Mouse (Mus musculus) CH12.LX (cell line): ENCODE measurements around the gene Ogdh. TPM values are rescaled to one million over a fixed set of nuclear protein-coding genes. Genes with fewer than 3 reads are reported as not detected.

ENCODE experiments used
- DNase-seq: peaks from one replicate; pipeline ENCODE4 v3.0.0-alpha.2; 2013; ENCODE audit errors: extremely low read depth
- H3K27ac ChIP-seq: 2 replicates; pipeline ENCODE4 v1.5.1; 2012; ENCODE audit warnings: low read depth, mild to moderate bottlenecking, control low read depth, moderate library complexity; ENCODE audit not compliant: insufficient read depth
- H3K27me3 ChIP-seq: replicated peaks from 2 replicates; pipeline ENCODE3; 2012; ENCODE audit warnings: inconsistent platforms
- H3K36me3 ChIP-seq, 2 experiments: replicated peaks in 1 of 2; 2 replicates each; pipeline versions ENCODE3 to v1.6.1; 2012; ENCODE audit warnings: inconsistent platforms in 1 of 2, low read length in 1 of 2, mild to moderate bottlenecking in 1 of 2, mixed read lengths in 1 of 2, moderate library complexity in 1 of 2; ENCODE audit not compliant: control insufficient read depth in 1 of 2, insufficient read depth in 1 of 2
- H3K4me1 ChIP-seq, 2 experiments: 2 replicates each; pipeline ENCODE4 v1.6.1; 2012; ENCODE audit warnings: inconsistent platforms in 1 of 2, moderate library complexity in 1 of 2; ENCODE audit not compliant: insufficient read depth in 2 of 2, control insufficient read depth in 1 of 2
- H3K4me2 ChIP-seq: 2 replicates; pipeline ENCODE4 v1.6.1; 2012; ENCODE audit warnings: low read depth, mild to moderate bottlenecking, control low read depth; ENCODE audit not compliant: poor library complexity, insufficient read depth, severe bottlenecking
- H3K4me3 ChIP-seq, 3 experiments: fragments of 150-350 bp in 1 of 3; sonication (generic) in 1 of 3; replicated peaks in 1 of 3; 2 replicates each; pipeline versions ENCODE3 to v1.5.1; 2011 to 2012; ENCODE audit warnings: low read depth in 2 of 3, low read length in 2 of 3, mild to moderate bottlenecking in 2 of 3, moderate library complexity in 2 of 3, control low read depth in 1 of 3, improper control_type of control experiment in 1 of 3, inconsistent platforms in 1 of 3, mixed read lengths in 1 of 3; ENCODE audit not compliant: poor library complexity in 1 of 3
- H3K79me2 ChIP-seq: replicated peaks from 2 replicates; pipeline ENCODE4 v1.6.1; 2012; ENCODE audit warnings: mild to moderate bottlenecking, moderate library complexity; ENCODE audit not compliant: control insufficient read depth, poor library complexity, insufficient read depth, severe bottlenecking; ENCODE audit errors: extremely low read depth
- H3K9ac ChIP-seq: 2 replicates; pipeline ENCODE4 v1.6.1; 2012; ENCODE audit warnings: low read depth, mild to moderate bottlenecking, control low read depth, moderate library complexity; ENCODE audit not compliant: insufficient read depth
- H3K9me3 ChIP-seq: replicated peaks from 2 replicates; pipeline ENCODE3; 2012; ENCODE audit warnings: low read length, inconsistent platforms, mixed read lengths
- BHLHE40 ChIP-seq: IDR thresholded peaks from 2 replicates; pipeline ENCODE4 v1.6.1; 2011; ENCODE audit warnings: mild to moderate bottlenecking, low read depth, low read length, improper control_type of control experiment
- CHD1 ChIP-seq: IDR thresholded peaks from 2 replicates; pipeline ENCODE4 v1.6.1; 2012; ENCODE audit warnings: low read depth, low read length, improper control_type of control experiment, inconsistent platforms
- CHD2 ChIP-seq: IDR thresholded peaks from 2 replicates; pipeline ENCODE4 v1.6.1; 2011; ENCODE audit warnings: low read length, improper control_type of control experiment
- E2F4 ChIP-seq: IDR thresholded peaks from 2 replicates; pipeline ENCODE4 v1.6.1; 2011; ENCODE audit warnings: low read depth, low read length, improper control_type of control experiment; ENCODE audit not compliant: insufficient replicate concordance
- ELF1 ChIP-seq: IDR thresholded peaks from 2 replicates; pipeline ENCODE4 v1.6.1; 2014; ENCODE audit warnings: low read depth, mild to moderate bottlenecking, inconsistent platforms, low read length, improper control_type of control experiment
- GABPA ChIP-seq: IDR thresholded peaks from 2 replicates; pipeline ENCODE4 v1.6.1; 2012; ENCODE audit warnings: low read depth, low read length, improper control_type of control experiment, inconsistent platforms; ENCODE audit not compliant: insufficient replicate concordance
- IRF4 ChIP-seq: IDR thresholded peaks from 2 replicates; pipeline ENCODE4 v1.6.1; 2014; ENCODE audit warnings: low read depth, mild to moderate bottlenecking, inconsistent platforms, low read length, improper control_type of control experiment
- JUN ChIP-seq: IDR thresholded peaks from 2 replicates; pipeline ENCODE4 v1.6.1; 2011; ENCODE audit warnings: low read depth, mild to moderate bottlenecking, low read length, improper control_type of control experiment, moderate library complexity; ENCODE audit not compliant: insufficient read depth
- JUND ChIP-seq: conservative IDR thresholded peaks from 2 replicates; pipeline ENCODE4 v1.6.1; 2011; ENCODE audit warnings: low read depth, low read length, improper control_type of control experiment
- KAT2A ChIP-seq: IDR thresholded peaks from 2 replicates; pipeline ENCODE4 v1.6.1; 2012; ENCODE audit warnings: low read length, improper control_type of control experiment, inconsistent platforms; ENCODE audit not compliant: insufficient replicate concordance
- MAFK ChIP-seq: IDR thresholded peaks from 2 replicates; pipeline ENCODE4 v1.6.1; 2011; ENCODE audit warnings: low read length, improper control_type of control experiment; ENCODE audit not compliant: insufficient replicate concordance
- MAX ChIP-seq: IDR thresholded peaks from 2 replicates; pipeline ENCODE4 v1.6.1; 2011; ENCODE audit warnings: low read length, improper control_type of control experiment
- NELFE ChIP-seq: IDR thresholded peaks from 2 replicates; pipeline ENCODE4 v1.6.1; 2011; ENCODE audit warnings: low read depth, low read length, improper control_type of control experiment
- NRF1 ChIP-seq: IDR thresholded peaks from 2 replicates; pipeline ENCODE4 v1.6.1; 2014; ENCODE audit warnings: low read depth, mild to moderate bottlenecking, inconsistent platforms, low read length, improper control_type of control experiment, moderate library complexity
- PAX5 ChIP-seq: IDR thresholded peaks from 2 replicates; pipeline ENCODE4 v1.6.1; 2012; ENCODE audit warnings: low read length, inconsistent platforms, mixed read lengths
- POLR2A ChIP-seq: IDR thresholded peaks from 2 replicates; pipeline ENCODE4 v1.6.1; 2011; ENCODE audit warnings: low read depth, mild to moderate bottlenecking, improper control_type of control experiment, low read length
- POLR2AphosphoS2 ChIP-seq: IDR thresholded peaks from 2 replicates; pipeline ENCODE4 v1.6.1; 2011; ENCODE audit warnings: low read depth, low read length, improper control_type of control experiment
- RAD21 ChIP-seq: IDR thresholded peaks from 2 replicates; pipeline ENCODE4 v1.6.1; 2011; ENCODE audit warnings: low read depth, mild to moderate bottlenecking, low read length, improper control_type of control experiment, moderate library complexity
- RCOR1 ChIP-seq: conservative IDR thresholded peaks from 2 replicates; pipeline ENCODE4 v1.6.1; 2012; ENCODE audit warnings: low read depth, mild to moderate bottlenecking, inconsistent platforms, low read length, improper control_type of control experiment
- TBP ChIP-seq: conservative IDR thresholded peaks from 2 replicates; pipeline ENCODE4 v1.6.1; 2011; ENCODE audit warnings: low read depth, low read length, improper control_type of control experiment
- UBTF ChIP-seq: IDR thresholded peaks from 2 replicates; pipeline ENCODE4 v1.6.1; 2012; ENCODE audit warnings: low read depth, mild to moderate bottlenecking, inconsistent platforms, low read length, improper control_type of control experiment, moderate library complexity
- USF1 ChIP-seq: IDR thresholded peaks from 2 replicates; pipeline ENCODE4 v1.6.1; 2014; ENCODE audit warnings: low read depth, mild to moderate bottlenecking, inconsistent platforms, low read length, improper control_type of control experiment
- USF2 ChIP-seq: conservative IDR thresholded peaks from 2 replicates; pipeline ENCODE4 v1.6.1; 2011; ENCODE audit warnings: low read depth, low read length, improper control_type of control experiment
- ZMIZ1 ChIP-seq: IDR thresholded peaks from 2 replicates; pipeline ENCODE4 v1.6.1; 2012; ENCODE audit warnings: low read depth, mild to moderate bottlenecking, inconsistent platforms, low read length, improper control_type of control experiment
- ZNF384 ChIP-seq: IDR thresholded peaks from 2 replicates; pipeline ENCODE4 v1.6.1; 2012; ENCODE audit warnings: low read depth, low read length, improper control_type of control experiment, inconsistent platforms
- dilution Hi-C: fragments of 300-500 bp; cut with MboI; formaldehyde crosslinking; loops from 2 replicates; pipeline ENCODE4 v1.14.3; 2020; ENCODE audit warnings: low sequenced_read_pairs; ENCODE audit not compliant: extremely low pct_unique_long_range_greater_than_20kb, extremely low pct_ligation_motif_present
- in situ Hi-C: fragments of 300-500 bp; cut with MboI; formaldehyde crosslinking; loops from 3 replicates; pipeline ENCODE4 v1.14.3; 2019; ENCODE audit warnings: low sequenced_read_pairs, low pct_ligation_motif_present, low pct_unique_long_range_greater_than_20kb, mixed read lengths
- polyA plus RNA-seq: library from polyadenylated mRNA; unstranded; fragments of >175 nt; gene quantifications from 2 replicates; pipeline ENCODE4 v1.2.1, GENCODE M21; 2012; ENCODE audit warnings: low read depth; ENCODE audit not compliant: insufficient read length
- total RNA-seq, 2 experiments: library from RNA; depleted of rRNA; stranded (reverse); fragments of 300-350 nt in 1 of 2; fragments of >200 nt in 1 of 2; gene quantifications; 2 replicates each; pipeline ENCODE4 v1.2.3; 2012 to 2014

The Ogdh gene
- total and polyA plus RNA-seq, 3 experiments: 47.1 to 173 (median 120) TPM

DNA sequence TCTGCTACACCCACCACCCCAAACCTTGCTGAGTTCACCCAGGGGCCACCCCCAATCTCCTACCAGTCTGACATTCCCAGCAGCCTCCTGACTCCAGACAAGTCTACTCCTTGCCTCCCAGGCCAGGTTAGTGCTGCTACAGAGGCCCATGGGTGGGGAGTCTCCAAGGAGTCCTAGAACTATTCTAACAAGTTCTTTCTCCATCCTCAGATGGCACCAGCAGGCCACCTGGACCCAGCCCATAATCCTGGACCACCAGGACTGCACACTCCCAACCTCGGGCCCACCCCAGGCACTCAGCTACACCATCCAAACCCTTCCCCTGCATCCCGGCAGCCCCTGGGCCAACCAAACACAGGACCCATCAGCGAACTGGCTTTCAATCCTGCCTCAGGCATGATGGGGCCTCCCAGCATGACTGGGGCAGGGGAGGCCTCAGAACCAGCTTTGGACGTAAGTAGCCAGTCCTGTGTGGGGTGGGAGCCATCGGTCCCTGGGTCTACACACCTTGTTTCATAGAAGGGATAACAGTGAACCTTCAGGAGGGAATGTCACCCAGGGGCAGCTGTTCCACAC lies 112.5 kb downstream of the Ogdh start:
- TF ChIP-seq NRF1: no peak
- TF ChIP-seq KAT2A: no peak
- no peak for TF ChIP-seq MAFK
- TF ChIP-seq UBTF: no peak
- TF ChIP-seq E2F4: no peak
- TF ChIP-seq USF2: no peak
- no peak for TF ChIP-seq BHLHE40
- no peak for TF ChIP-seq USF1
- no peak for TF ChIP-seq IRF4
- TF ChIP-seq CHD2: no peak
- TF ChIP-seq RAD21: no peak
- no peak for TF ChIP-seq POLR2AphosphoS2
- TF ChIP-seq GABPA: no peak
- no peak for TF ChIP-seq CHD1
- no peak for TF ChIP-seq ZNF384
- no peak for TF ChIP-seq TBP
- no peak for TF ChIP-seq JUN
- dilution Hi-C loops (no loop called here), in situ Hi-C loops (no loop called here)
- Histone ChIP-seq H3K9me3 (no peaks in the 10 kb centered on the region), H3K27me3 (no peaks in the 10 kb centered on the region), H3K9ac (no peak overlapping the region), H3K79me2 (no peaks in the 10 kb centered on the region), H3K4me2 (no peak overlapping the region), H3K27ac (no peak overlapping the region), H3K36me3 (peaks cover 74 to 87% of the 10 kb centered on the region in 2 experiments), H3K4me1 (peaks cover 0 to 10% of the 10 kb centered on the region in 2 experiments; a peak in 1 of 4 replicates), H3K4me3 (no peak overlapping the region)
- DNase-seq: no peak

DNA sequence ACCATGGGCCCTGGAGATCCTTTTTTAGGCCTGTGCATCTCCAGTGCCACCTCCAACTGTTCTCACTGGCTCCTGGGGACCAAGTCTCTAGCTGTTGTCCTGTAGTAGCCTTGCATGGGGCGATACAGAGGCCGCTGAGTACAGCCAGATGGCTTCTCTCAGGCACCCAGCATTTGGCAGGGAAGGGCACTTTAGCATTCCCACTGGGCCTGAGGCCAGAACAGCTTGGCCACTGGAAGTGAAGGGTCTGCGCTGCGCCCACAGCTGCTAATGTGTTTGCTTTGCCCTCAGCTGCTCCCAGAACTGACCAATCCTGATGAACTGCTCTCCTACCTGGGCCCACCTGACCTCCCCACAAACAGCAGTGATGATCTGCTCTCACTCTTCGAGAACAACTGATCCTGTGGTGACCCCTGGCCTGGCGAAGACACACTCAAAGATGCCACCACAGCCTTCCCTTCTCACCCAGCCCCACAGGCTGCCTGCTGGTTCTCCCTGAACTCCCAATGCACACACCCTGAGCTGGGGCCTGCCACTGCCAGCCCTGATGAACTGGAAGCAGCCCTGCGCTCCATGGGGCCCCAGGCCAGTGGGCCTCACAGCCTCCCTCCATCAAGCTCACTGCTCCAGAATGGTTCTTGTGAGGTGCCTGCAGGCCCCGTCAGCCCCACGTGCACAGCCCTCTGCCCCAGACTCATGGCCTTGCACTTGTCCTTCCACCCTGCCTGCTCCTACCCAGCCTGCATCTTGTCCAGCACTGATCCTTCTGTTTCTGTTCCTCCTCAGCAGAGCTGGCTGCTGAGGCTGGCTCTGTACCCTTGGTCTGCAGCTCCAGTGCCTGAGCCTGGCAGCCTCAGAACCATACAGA lies 113.5 kb downstream of the Ogdh start:
- TF ChIP-seq POLR2A: no peak
- no peak for TF ChIP-seq RCOR1
- no peak for TF ChIP-seq CHD2
- no peak for TF ChIP-seq PAX5
- TF ChIP-seq JUND: no peak
- no peak for TF ChIP-seq NELFE
- TF ChIP-seq GABPA: no peak
- TF ChIP-seq E2F4: no peak
- TF ChIP-seq MAX: no peak
- TF ChIP-seq ZMIZ1: no peak
- TF ChIP-seq ELF1: no peak
- no peak for TF ChIP-seq POLR2AphosphoS2
- H3K79me2 ChIP-seq: no peaks in the 10 kb centered on the region
- no peak overlapping the region for H3K9ac ChIP-seq
- dilution Hi-C loops: no loop called here
- peaks cover 0 to 11% of the 10 kb centered on the region in 2 experiments; a peak in 1 of 4 replicates for H3K4me1 ChIP-seq
- H3K27ac ChIP-seq: no peak overlapping the region
- DNase-seq: no peak
- H3K4me2 ChIP-seq: no peak overlapping the region
- no peaks in the 10 kb centered on the region for H3K9me3 ChIP-seq
- H3K36me3 ChIP-seq: peaks cover 65 to 76% of the 10 kb centered on the region in 2 experiments
- no peak overlapping the region for H3K4me3 ChIP-seq
- in situ Hi-C loops: no loop called here
- no peaks in the 10 kb centered on the region for H3K27me3 ChIP-seq
